Mouse (Mus musculus): ENCODE measurements around the gene Nthl1. TPM values are rescaled to one million over a fixed set of nuclear protein-coding genes. Genes with fewer than 3 reads are reported as not detected.

The Nthl1 gene
- polyA plus RNA-seq, 1 experiment from 2014 or later: 9.6 TPM

DNA sequence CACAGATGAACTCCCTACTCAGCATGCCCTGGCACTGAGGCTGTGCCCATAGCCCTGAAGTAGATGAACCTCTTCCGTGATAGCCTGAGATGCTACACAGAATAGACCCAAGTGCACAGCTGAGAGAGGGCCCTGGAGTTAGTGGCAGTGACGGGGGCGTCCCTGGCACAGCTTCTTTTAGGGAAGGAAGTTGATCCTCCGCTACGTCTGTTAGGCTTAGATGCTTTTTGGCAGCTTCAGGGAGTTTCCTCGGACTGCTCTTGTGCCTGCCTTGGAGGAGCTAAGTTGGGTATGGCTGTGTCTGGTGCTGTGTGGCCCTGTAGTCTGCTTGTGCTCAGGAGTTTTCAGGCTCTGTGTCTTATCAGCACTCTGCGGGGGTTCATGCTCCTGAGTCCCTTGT is 41.8 kb downstream of the Nthl1 start:
- peak overlapping the region; percentile 56 for H3K9ac ChIP-seq
- no peak for ATAC-seq (ENCODE audit: extremely low read depth, insufficient number of reproducible peaks, low FRiP score, low TSS enrichment)
- H3K27me3 ChIP-seq (replicated peaks): no peaks in the 10 kb centered on the region
- H3K4me3 ChIP-seq: no peak overlapping the region
- H3K4me2 ChIP-seq: no peak overlapping the region
- peaks cover 31% of the 10 kb centered on the region for H3K36me3 ChIP-seq
- H3K9me3 ChIP-seq: no peaks in the 10 kb centered on the region
- H3K4me1 ChIP-seq: peaks cover 47% of the 10 kb centered on the region
- H3K27ac ChIP-seq (replicated peaks): no peak overlapping the region
- WGBS: 68% methylated on average over 7 of the region's 7 CpGs

DNA sequence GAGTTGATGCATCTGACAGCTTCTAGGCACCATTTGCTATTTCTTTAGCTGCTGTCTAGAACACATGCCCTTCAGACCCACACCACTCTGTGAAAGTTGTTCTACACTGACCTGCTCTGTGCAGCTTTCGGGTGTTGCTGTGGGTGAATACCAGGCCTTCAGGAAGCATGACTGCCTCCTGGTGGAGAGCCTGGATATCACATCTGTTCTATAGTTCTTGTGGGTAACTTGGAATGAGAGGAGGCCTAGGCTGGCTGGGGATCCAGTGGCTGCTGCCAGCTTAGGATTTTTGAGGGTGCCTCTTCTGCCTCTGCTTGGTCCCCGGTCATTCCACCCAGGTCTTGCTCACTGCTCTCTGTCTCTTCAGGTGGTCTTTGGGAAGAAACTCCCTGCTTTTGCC is 43.7 kb downstream of the Nthl1 start:
- H3K36me3 ChIP-seq: peaks cover 50% of the 10 kb centered on the region
- no peak overlapping the region for H3K27ac ChIP-seq (replicated peaks)
- no peak for ATAC-seq (ENCODE audit: extremely low read depth, insufficient number of reproducible peaks, low FRiP score, low TSS enrichment)

DNA sequence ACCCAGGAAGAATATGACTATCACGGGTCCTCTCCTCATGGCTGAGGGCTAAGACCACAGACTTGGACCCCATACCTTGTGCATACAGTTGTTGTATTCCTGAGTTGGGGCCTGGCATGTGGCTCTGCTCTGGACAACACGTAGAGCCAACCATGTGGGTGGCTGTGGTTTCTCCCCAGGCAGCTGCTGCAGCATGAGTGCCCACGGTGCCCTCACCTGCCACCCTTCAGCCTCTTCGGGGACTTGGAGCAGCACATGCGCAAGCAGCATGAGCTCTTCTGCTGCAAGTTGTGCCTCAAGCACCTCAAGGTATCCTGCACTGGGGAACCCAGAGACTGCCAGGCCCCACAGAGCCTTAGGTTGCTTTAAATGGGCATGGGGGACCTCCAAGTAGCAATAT is 44.4 kb downstream of the Nthl1 start:
- Histone ChIP-seq H3K36me3 (peaks cover 57% of the 10 kb centered on the region), H3K4me2 (no peak overlapping the region)
- 90% methylated on average over 5 of the region's 5 CpGs for WGBS

More for the DNA sequence above, 43.7 kb downstream of the Nthl1 start:
- WGBS: 57% methylated on average over 2 of the region's 2 CpGs
- Histone ChIP-seq H3K27me3 (replicated peaks) (no peaks in the 10 kb centered on the region), H3K4me2 (no peak overlapping the region), H3K9ac (0 out of 2 replicates have a peak overlapping the region, but pooled peaks have one; percentile 2), H3K4me3 (no peak overlapping the region), H3K9me3 (no peaks in the 10 kb centered on the region), H3K4me1 (peaks cover 35% of the 10 kb centered on the region)

DNA sequence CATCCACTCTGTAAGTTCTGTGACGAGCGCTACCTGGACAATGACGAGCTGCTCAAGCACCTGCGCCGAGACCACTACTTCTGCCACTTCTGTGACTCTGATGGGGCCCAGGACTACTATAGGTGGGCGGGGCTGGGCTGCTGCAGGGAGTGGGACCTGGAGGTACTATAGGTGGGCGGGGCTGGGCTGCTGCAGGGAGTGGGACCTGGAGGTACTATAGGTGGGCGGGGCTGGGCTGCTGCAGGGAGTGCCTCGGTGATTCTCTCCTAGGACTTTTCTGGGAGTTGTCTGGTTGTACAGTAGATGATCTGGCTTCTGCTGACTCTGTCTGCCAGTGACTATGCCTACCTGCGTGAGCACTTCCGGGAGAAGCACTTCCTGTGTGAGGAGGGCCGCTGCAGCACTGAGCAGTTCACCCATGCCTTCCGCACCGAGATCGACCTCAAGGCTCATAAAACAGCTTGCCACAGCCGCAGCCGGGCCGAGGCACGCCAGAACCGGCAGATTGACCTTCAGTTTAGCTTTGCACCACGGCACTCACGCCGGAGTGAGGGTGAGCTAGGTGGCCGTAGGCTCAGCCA is 45.1 kb downstream of the Nthl1 start:
- Histone ChIP-seq H3K9ac (no peak overlapping the region), H3K4me3 (no peak overlapping the region)

More for the DNA sequence above, 44.4 kb downstream of the Nthl1 start:
- no peak overlapping the region for H3K4me3 ChIP-seq
- no peak overlapping the region for H3K27ac ChIP-seq (replicated peaks)
- H3K9me3 ChIP-seq: no peaks in the 10 kb centered on the region
- H3K9ac ChIP-seq: no peak overlapping the region
- H3K4me1 ChIP-seq: peaks cover 28% of the 10 kb centered on the region
- no peak for ATAC-seq (ENCODE audit: extremely low read depth, insufficient number of reproducible peaks, low FRiP score, low TSS enrichment)
- H3K27me3 ChIP-seq (replicated peaks): no peaks in the 10 kb centered on the region

DNA sequence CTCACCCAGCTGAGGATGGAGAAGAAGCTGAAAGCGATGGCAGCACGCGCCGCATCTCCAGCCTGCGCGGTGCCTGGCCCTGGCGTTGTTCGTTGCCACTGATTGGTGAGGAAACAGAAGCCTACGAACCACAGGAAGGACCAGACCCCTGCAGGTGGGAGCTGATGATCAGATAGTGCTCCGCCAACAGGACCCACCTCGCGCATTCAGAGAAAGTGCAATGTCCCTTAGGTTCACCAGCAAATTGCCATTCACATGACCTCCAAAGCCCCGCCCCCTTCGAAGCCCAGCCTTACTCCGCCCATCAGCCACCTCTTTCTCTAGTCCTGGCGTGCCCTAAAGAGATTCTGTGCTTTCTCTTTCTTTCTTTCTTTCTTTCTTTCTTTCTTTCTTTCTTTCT is 54.0 kb downstream of the Nthl1 start:
- Histone ChIP-seq H3K36me3 (peaks cover 11% of the 10 kb centered on the region), H3K27me3 (replicated peaks) (peaks cover 57% of the 10 kb centered on the region), H3K4me3 (peak overlapping the region; percentile 25; the same call in 1 of the 2 replicates), H3K9ac (0 out of 2 replicates have a peak overlapping the region, but pooled peaks have one; percentile 24), H3K4me2 (peak overlapping the region; percentile 52), H3K4me1 (peaks cover 25% of the 10 kb centered on the region), H3K9me3 (no peaks in the 10 kb centered on the region), H3K27ac (replicated peaks) (no peak overlapping the region)
- 22% methylated on average over 16 of the region's 16 CpGs for WGBS
- peak; percentile 26; the same call in 1 of the 2 replicates for ATAC-seq (ENCODE audit: extremely low read depth, insufficient number of reproducible peaks, low FRiP score, low TSS enrichment)

More for the DNA sequence above, 45.1 kb downstream of the Nthl1 start:
- Histone ChIP-seq H3K9me3 (no peaks in the 10 kb centered on the region), H3K27ac (replicated peaks) (no peak overlapping the region), H3K27me3 (replicated peaks) (no peaks in the 10 kb centered on the region), H3K36me3 (peaks cover 64% of the 10 kb centered on the region), H3K4me2 (no peak overlapping the region), H3K4me1 (peaks cover 21% of the 10 kb centered on the region)
- no peak for ATAC-seq (ENCODE audit: extremely low read depth, insufficient number of reproducible peaks, low FRiP score, low TSS enrichment)
- 91% methylated on average over 24 of the region's 24 CpGs for WGBS

DNA sequence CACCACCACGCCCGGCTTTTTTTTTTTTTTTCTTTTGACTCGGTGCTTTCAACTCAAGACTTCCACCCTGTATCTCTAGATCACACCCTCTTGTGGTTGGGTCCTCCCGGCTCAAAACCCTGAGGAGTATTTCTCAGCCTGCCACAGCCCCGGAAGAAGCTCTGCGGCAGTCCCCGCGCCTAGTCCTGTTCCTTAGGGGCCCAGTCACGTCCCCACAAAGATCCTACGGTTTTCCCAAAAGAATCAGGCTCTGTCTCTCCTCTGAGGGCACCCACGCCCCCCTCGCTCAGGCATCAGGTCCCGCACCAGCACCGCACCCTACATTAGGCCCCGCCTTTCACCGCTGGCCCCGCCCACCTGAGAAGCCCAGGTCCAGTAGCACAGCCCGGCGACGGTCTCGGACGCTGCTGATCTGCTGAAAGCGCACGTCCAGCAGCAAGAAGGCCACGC is 54.7 kb downstream of the Nthl1 start:
- WGBS: 2% methylated on average over 25 of the region's 25 CpGs

DNA sequence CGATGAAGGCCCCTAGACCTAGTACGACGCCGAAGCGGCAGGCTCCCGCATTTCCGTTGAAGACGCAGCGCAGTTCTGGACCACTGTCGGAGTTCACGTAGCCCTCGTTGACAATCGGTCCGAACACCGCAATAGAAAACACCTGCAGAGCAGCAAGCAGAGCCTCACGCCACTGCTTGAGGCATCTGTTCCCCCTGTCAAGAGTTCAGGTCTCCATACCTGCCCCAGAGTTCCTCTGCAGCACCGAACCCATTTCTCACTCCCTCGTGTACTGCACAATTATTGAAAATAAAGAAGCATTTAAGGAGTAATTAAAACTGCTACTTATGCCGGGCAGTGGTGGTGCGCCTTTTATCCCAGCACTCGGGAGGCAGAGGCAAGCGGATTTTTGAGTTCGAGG is 55.1 kb downstream of the Nthl1 start:
- Histone ChIP-seq H3K9ac (peak overlapping the region; percentile 47), H3K27me3 (replicated peaks) (peaks cover 57% of the 10 kb centered on the region)

More for the DNA sequence above, 54.7 kb downstream of the Nthl1 start:
- Histone ChIP-seq H3K36me3 (peaks cover 9% of the 10 kb centered on the region), H3K9me3 (no peaks in the 10 kb centered on the region), H3K4me3 (peak overlapping the region; percentile 47), H3K27me3 (replicated peaks) (peaks cover 57% of the 10 kb centered on the region), H3K9ac (peak overlapping the region; percentile 47), H3K27ac (replicated peaks) (no peak overlapping the region), H3K4me2 (peak overlapping the region; percentile 64), H3K4me1 (peaks cover 25% of the 10 kb centered on the region)
- no peak for ATAC-seq (ENCODE audit: extremely low read depth, insufficient number of reproducible peaks, low FRiP score, low TSS enrichment)

More for the DNA sequence above, 55.1 kb downstream of the Nthl1 start:
- Histone ChIP-seq H3K9me3 (no peaks in the 10 kb centered on the region), H3K27ac (replicated peaks) (no peak overlapping the region), H3K4me3 (peak overlapping the region; percentile 47), H3K4me2 (peak overlapping the region; percentile 64), H3K36me3 (peaks cover 8% of the 10 kb centered on the region), H3K4me1 (peaks cover 25% of the 10 kb centered on the region)
- 22% methylated on average over 23 of the region's 23 CpGs for WGBS
- no peak for ATAC-seq (ENCODE audit: extremely low read depth, insufficient number of reproducible peaks, low FRiP score, low TSS enrichment)

Small RNA genes lying within 50 kb of the gene (microRNA-seq; reads per million reads assigned to microRNA genes)
- not detected for gene Gm24589

Other genes starting within 250 kb of the Nthl1 start
- 234 and 235 TPM in 2 replicates for gene Rnps1, start 218.1 kb upstream of the Nthl1 start, polyA plus RNA-seq (2015; fragmentation: Nextera tagmentation; extraction: Ambion mirVana)
- 234 and 266 TPM in 2 replicates for gene Eci1, start 206.0 kb upstream of the Nthl1 start, polyA plus RNA-seq (2015; fragmentation: Nextera tagmentation; extraction: Ambion mirVana)
- gene Dnase1l2, start 189.6 kb upstream of the Nthl1 start, polyA plus RNA-seq (2015; fragmentation: Nextera tagmentation; extraction: Ambion mirVana): 1.5 and 1.7 TPM in 2 replicates
- gene E4f1, start 162.4 kb upstream of the Nthl1 start, polyA plus RNA-seq (2015; fragmentation: Nextera tagmentation; extraction: Ambion mirVana): 24.5 and 25.9 TPM in 2 replicates
- 61.3 and 66.8 TPM in 2 replicates for gene Pgp, start 162.3 kb upstream of the Nthl1 start, polyA plus RNA-seq (2015; fragmentation: Nextera tagmentation; extraction: Ambion mirVana)
- gene Bricd5, start 158.8 kb upstream of the Nthl1 start, polyA plus RNA-seq (2015; fragmentation: Nextera tagmentation; extraction: Ambion mirVana): 0.27 TPM in 1 of 2 replicates, not detected in the other
- 18.1 TPM in 2 replicates for gene Mlst8, start 153.6 kb upstream of the Nthl1 start, polyA plus RNA-seq (2015; fragmentation: Nextera tagmentation; extraction: Ambion mirVana)
- gene Caskin1, start 144.1 kb upstream of the Nthl1 start, polyA plus RNA-seq (2015; fragmentation: Nextera tagmentation; extraction: Ambion mirVana): 0.55 and 0.76 TPM in 2 replicates
- gene Traf7, start 104.7 kb upstream of the Nthl1 start, polyA plus RNA-seq (2015; fragmentation: Nextera tagmentation; extraction: Ambion mirVana): 72.5 and 76.1 TPM in 2 replicates
- gene Rab26, start 98.5 kb upstream of the Nthl1 start, polyA plus RNA-seq (2015; fragmentation: Nextera tagmentation; extraction: Ambion mirVana): 1.0 and 1.4 TPM in 2 replicates
- 10.9 and 14.2 TPM in 2 replicates for gene Pkd1, start 82.8 kb upstream of the Nthl1 start, polyA plus RNA-seq (2015; fragmentation: Nextera tagmentation; extraction: Ambion mirVana)
- 43.4 and 47.9 TPM in 2 replicates for gene Tsc2, start 50 bp upstream of the Nthl1 start, polyA plus RNA-seq (2015; fragmentation: Nextera tagmentation; extraction: Ambion mirVana)
- 46.8 and 51.1 TPM in 2 replicates for gene Slc9a3r2, start 17.6 kb downstream of the Nthl1 start, polyA plus RNA-seq (2015; fragmentation: Nextera tagmentation; extraction: Ambion mirVana)
- gene Npw, start 25.8 kb downstream of the Nthl1 start, polyA plus RNA-seq (2015; fragmentation: Nextera tagmentation; extraction: Ambion mirVana): not detected in 2 replicates
- gene Zfp598, start 37.0 kb downstream of the Nthl1 start, polyA plus RNA-seq (2015; fragmentation: Nextera tagmentation; extraction: Ambion mirVana): 15.1 and 15.8 TPM in 2 replicates
- 0.59 and 0.83 TPM in 2 replicates for gene Syngr3, start 57.3 kb downstream of the Nthl1 start, polyA plus RNA-seq (2015; fragmentation: Nextera tagmentation; extraction: Ambion mirVana)
- gene Gfer, start 63.5 kb downstream of the Nthl1 start, polyA plus RNA-seq (2015; fragmentation: Nextera tagmentation; extraction: Ambion mirVana): 31.4 and 31.9 TPM in 2 replicates
- gene Noxo1, start 63.6 kb downstream of the Nthl1 start, polyA plus RNA-seq (2015; fragmentation: Nextera tagmentation; extraction: Ambion mirVana): 1.1 TPM in 2 replicates
- 45.7 and 47.4 TPM in 2 replicates for gene Tbl3, start 75.0 kb downstream of the Nthl1 start, polyA plus RNA-seq (2015; fragmentation: Nextera tagmentation; extraction: Ambion mirVana)
- gene Rnf151, start 85.4 kb downstream of the Nthl1 start, polyA plus RNA-seq (2015; fragmentation: Nextera tagmentation; extraction: Ambion mirVana): not detected in 2 replicates
- 903 and 1,010 TPM in 2 replicates for gene Rps2, start 85.4 kb downstream of the Nthl1 start, polyA plus RNA-seq (2015; fragmentation: Nextera tagmentation; extraction: Ambion mirVana)
- 344 and 399 TPM in 2 replicates for gene Ndufb10, start 91.8 kb downstream of the Nthl1 start, polyA plus RNA-seq (2015; fragmentation: Nextera tagmentation; extraction: Ambion mirVana)
- gene Rpl3l, start 95.1 kb downstream of the Nthl1 start, polyA plus RNA-seq (2015; fragmentation: Nextera tagmentation; extraction: Ambion mirVana): 0.68 and 1.1 TPM in 2 replicates
- gene Msrb1, start 104.0 kb downstream of the Nthl1 start, polyA plus RNA-seq (2015; fragmentation: Nextera tagmentation; extraction: Ambion mirVana): 18.0 and 20.4 TPM in 2 replicates
- 0.24 and 0.59 TPM in 2 replicates for gene Hs3st6, start 120.3 kb downstream of the Nthl1 start, polyA plus RNA-seq (2015; fragmentation: Nextera tagmentation; extraction: Ambion mirVana)
- gene Meiob, start 171.6 kb downstream of the Nthl1 start, polyA plus RNA-seq (2015; fragmentation: Nextera tagmentation; extraction: Ambion mirVana): not detected in 2 replicates
- gene Hagh, start 207.5 kb downstream of the Nthl1 start, polyA plus RNA-seq (2015; fragmentation: Nextera tagmentation; extraction: Ambion mirVana): 47.3 and 54.5 TPM in 2 replicates
- 36.9 and 39.7 TPM in 2 replicates for gene Fahd1, start 217.7 kb downstream of the Nthl1 start, polyA plus RNA-seq (2015; fragmentation: Nextera tagmentation; extraction: Ambion mirVana)
- 0.11 and 0.50 TPM in 2 replicates for gene Igfals, start 233.3 kb downstream of the Nthl1 start, polyA plus RNA-seq (2015; fragmentation: Nextera tagmentation; extraction: Ambion mirVana)

Data from heart, embryonic 13.5 days (tissue).